Mouse (Mus musculus): Measurements from ENCODE around the gene Utrn.

Gene Utrn

DNA sequence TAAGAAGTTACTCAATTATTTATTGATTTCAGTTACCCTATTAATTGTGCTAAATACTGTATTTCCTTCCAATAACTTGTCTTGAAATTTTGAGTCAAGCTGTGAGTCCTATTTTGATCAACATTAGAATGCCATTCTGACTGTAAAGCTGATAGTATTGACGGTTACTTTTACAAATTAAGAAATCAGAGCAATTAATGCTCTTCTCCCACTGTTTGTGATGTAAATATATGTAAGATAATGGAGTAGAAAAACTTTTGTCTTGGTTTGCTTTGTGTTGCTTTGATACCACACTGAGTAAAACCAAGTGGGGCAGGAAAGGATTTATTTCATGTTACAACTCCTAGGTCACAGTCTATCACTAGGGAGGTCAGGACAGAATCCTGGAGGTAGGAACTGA is 327.4 kb downstream of the Utrn start:
- no peak for DNase-seq (ENCODE audit: low spot score in 2 of 2)

DNA sequence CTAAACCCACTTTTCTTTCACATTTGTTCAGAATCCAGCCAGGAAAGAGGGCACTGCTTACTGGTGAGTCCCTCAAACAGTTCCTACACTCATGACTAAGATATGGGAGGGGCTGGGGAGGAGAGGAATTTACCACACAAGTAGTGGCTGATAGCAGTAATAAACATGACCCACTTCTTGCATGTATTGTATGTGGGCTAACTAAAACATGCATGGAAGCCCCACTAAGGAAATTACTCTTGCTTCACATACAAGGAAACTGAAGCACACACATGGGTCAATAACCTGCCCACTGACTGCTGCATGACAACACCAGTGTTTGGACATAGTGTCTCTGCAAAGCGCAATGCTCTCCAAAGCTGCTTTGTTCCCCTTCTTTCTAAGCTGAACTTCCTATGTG is 333.9 kb downstream of the Utrn start:
- no peak for DNase-seq (ENCODE audit: low spot score in 2 of 2)

DNA sequence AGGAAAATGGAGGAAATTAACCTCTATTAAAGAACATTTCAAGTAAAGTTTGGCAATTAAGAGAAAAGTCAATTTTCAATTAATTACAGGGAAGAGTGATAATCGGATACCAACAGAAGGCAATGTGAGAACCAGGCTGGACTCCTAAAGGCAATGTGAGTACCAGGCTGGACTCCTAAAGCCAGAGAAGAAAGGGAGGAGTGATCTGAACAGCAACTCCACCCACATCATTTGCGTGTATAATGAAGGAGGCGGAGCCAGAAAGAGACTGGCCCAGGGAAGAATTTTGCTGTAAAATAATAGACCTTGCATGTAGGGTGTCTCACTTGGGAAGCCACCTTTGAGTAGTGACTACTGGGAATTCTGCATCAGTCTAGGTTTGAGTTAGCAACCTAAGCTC is 334.4 kb downstream of the Utrn start:
- no peak for DNase-seq (ENCODE audit: low spot score in 2 of 2)

DNA sequence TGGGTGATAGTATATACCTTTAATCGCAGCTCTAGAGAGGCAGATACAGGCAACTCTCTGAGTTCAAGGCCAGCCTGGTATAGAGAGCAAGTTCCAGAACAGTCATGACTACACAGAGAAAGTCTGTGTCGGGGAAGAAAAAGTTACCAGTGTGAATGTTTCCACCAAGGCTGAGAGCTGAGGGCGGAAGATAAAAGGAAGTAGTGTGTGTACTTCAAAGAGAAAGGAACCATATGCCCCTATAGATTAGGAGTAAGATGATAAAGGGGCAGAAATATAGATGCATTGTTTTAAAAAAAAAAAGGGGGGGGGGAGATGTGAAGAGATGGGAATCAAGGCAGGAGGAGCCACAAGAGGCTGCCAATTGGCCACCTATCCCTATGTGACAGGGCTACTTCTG is 334.9 kb downstream of the Utrn start:
- DNase-seq (ENCODE audit: low spot score in 2 of 2): no peak

DNA sequence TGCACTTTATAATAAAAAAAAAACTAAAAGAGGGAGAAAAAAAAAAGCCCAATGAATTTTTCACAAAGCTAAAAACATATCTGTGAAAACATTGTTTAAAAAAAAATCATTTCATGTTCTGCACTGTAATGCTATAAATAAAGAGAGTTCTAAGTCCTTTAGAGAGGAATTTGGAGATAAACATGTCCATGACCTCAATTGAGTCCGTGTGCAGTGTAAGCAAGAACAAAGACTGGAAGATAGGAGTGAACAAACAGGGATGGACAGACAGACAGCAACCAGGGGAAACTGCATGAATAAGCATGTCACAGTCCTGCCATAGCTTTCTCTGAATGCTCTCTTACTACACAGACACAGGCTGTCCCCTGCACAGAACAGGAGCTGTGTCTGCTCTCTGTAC is 347.1 kb downstream of the Utrn start:
- DNase-seq (ENCODE audit: low spot score in 2 of 2): no peak

DNA sequence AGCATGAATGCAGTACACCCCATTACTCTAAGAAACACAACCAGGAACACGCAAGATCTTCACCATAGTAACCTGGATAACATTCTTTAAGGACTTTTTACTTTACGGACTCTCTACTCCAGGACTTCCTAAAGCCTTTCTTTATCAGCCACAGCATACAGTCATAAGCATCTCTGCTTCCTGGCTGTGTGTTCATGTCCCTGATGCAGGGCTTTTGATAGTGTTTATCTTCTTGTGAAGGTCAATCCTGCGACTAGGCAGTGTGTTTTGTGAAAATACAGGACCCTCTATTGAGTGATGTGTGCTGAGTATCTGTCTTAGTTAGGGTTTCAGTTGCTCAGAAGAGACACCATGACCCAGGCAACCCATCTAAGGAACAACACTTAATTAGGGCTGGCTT is 351.0 kb downstream of the Utrn start:
- DNase-seq (ENCODE audit: low spot score in 2 of 2): no peak

DNA sequence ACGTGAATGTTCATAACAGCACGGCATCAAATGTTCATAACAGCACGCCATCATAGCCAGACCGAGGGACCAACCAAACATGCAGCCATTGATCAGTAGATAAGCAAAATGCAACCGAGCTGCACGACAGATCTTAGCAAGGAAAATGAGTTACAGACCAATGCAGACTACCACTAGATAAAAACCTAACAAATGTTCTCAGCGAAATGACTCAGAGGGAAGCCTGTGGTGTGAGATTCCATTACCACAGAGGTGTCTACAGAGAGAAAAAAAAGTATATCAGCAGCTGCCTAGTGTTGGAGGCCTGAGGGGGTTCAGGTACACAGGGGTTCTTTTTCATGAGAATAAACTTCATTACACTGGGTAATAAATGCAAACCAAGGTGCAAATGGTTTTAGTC is 363.6 kb downstream of the Utrn start:
- DNase-seq (ENCODE audit: low spot score in 2 of 2): no peak

DNA sequence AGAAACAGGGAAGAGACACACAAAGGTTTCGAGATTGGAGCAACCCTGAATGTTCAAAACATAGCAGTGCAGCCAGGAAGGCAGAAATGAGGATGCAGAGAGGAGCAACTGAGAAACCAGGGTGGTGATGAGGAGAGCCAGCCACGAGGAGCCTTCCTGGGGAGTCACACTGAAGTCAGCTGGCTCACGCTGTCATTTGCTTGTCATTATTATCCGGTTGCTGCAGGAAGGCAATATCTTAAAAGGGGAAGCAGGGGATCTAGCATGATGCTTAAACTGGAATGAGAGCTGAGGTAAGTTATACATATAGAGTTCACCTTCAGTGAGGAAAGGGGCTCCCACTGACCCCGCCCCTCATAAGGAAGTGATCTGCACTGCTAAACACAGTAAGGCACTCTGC is 368.7 kb downstream of the Utrn start:
- DNase-seq (ENCODE audit: low spot score in 2 of 2): no peak

DNA sequence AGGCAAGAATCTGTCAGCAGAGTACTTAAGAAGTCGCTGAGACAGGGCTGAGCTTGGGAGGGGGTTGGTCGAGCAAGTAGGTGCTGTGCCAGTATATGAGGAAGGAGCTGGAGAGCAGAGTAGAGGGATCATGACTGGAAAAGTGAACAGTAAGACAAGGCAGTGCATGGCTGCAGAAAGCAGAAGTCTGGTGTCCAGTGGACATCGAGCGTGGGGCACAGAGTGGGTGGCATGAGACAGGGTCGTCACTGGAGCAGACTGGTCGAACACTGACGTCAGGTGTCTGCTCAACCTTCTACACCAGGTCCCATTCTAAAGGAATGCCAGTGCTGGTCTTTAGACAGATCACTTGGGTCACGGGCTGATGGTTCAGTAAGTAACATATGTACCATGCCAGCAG is 371.6 kb downstream of the Utrn start:
- no peak for DNase-seq (ENCODE audit: low spot score in 2 of 2)

DNA sequence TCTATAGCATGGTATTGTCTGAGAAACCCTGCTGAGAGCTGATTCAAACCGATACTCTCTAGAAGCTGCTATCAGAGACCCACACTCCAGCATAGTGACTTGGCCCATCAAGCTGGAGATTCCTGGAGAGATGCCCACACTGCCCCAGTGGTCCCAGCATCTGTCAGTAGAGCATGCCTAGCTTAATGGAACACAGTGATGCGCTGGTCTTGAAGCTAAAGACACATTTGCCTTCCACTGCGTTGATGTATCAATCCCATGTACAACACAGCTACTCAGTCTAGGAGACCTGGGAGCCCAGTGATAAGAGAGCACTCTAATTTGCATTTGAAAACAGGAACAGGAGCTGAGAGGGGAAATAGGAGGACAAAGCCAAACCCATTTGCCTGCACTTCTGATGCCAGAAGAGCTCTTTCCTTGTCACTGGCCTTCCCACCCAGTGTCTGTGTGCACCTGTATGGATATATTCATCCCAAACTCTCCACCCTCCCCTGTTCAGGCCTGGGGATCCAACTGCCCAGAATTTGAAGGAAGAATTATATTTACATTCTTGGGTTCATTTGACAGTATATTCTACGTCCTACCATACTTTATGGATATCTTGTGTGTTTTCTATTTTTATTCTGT is 379.5 kb downstream of the Utrn start:
- no peak for DNase-seq (ENCODE audit: low spot score in 2 of 2)

DNA sequence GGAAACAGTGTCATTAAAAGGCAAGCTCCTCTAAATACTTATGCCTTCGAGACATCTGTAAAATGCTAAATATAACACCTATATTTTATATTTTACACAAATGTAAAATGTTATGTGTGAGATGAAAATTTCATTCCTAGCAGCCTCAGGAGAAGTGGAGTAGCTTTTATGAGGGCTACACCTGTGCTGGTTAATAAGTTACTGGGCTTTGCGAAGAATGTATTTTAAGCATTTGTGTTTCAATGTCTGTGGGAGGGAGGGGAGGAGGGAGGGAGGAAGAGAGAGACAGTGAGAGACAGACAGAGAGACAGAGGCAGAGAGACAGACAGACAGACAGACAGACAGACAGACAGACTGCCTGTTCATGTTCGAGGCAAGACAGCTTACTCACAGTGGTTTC is 380.6 kb downstream of the Utrn start:
- no peak for DNase-seq (ENCODE audit: low spot score in 2 of 2)

DNA sequence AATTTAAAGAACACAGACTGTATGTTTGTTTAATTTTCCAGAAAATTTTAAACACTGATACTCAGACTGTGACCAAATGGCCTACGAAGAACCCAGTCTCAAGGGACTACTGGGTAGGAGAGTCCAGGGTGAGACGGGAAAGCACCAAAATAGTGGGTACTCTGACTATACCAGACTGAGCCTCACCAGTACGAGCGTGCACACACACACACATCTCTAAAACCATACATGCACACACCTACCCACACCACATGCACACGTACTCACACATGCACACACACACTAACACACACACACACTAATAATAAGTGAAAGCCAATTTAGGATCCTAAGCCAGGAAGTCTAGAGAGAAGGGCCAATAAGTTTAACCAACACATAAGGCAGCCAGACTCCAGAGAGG is 381.0 kb downstream of the Utrn start:
- DNase-seq (ENCODE audit: low spot score in 2 of 2): no peak

DNA sequence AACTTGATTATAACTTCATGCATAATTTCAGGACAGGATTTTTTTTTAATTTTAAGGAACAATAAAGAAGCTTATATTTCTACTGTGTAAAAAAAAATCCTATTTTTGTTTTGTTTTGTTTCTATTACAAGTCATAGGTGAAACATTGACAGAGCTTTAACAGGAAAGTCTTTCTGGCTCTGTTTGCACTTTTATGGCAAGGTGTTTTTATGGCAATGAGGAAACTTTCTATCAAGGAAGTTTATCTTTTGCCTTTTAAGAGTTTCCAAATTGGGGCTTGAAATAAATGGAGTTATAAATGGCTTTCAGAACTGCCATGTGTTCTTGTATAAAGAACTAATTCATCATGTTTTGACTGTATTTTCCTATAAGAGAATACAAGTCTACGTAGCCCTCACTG is 385.7 kb downstream of the Utrn start:
- no peak for DNase-seq (ENCODE audit: low spot score in 2 of 2)

DNA sequence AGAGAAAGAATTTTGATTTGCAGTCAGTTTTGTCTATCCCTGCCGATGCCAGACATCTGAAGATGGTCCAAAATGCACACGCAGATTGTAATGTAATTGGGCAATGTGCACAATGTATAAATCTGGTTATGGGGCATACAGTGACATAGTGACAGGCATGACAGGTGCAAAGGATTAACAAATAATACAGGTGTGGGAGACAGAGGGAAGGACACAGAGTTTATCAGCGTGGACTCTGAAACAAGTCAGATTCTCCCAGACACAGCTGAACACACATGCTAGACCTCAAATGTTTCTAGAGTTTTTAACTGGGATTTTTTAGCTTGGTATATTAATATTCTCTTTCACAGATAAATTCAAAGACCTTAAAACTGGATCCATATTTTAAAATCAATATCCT is 386.2 kb downstream of the Utrn start:
- no peak for DNase-seq (ENCODE audit: low spot score in 2 of 2)

DNA sequence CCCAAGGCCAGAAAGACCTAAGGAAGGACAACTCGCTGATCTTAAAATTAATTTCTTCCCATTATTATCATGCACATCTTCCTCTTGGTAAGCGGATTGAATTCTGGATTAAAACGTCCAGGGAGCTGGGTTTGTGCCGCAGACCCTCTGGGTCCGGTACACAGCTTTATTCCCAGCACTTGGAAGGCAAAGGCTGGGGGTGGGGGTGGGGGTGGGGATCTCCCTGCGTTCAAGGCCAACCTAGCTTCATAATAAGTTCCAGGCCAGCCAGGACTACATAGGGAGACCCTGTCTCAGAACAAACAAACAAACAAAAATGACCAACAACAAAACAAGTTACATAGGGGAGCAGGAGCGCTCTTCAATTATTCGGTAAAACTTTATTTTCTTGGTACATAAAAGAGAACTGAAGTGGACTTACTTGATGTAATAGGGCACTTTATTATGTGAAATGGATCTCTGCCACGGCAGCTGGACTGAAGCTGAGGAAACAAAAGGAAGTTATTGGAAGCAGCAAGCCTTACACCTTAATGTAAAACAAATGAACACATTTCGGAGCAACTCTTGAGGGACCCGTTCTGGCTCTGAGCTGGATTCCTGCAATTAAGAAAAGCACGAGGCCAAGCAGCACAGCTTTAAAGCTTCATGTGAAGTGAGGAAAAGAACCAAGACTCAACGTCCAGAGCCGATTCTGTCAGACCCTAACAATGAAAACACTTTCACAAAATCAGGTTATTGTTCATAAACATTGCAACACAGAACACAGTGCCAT is 394.1 kb downstream of the Utrn start:
- no peak for DNase-seq (ENCODE audit: low spot score in 2 of 2)

DNA sequence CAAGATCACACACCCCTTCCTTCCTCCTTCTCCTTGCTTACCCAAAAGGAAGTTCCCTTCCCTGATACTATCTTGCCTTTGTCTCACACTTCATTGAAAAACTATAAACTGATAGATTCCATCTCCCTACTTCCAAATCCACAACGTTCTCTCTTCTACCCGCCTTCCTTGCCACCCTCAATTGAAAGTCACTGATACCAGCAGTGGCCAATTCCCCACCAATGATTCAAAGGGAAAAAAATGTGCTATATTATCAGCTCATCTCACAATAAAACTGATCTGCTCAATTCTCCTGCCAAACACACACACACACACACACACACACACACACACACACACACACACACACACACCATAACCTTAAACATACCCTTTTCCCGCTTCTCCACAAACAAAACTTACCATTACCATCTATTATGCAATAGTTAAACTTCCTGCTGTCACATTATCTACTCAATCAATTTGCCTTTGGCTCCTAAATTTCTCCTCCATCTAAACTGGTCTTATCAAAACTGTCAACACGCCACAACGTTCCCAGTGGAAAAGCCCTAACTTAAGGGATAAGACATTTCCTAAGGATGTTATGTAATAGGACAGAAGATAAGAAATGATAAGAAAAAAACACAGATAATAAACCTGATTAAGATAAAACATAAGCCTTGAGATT is 399.6 kb downstream of the Utrn start:
- DNase-seq (ENCODE audit: low spot score in 2 of 2): no peak

DNA sequence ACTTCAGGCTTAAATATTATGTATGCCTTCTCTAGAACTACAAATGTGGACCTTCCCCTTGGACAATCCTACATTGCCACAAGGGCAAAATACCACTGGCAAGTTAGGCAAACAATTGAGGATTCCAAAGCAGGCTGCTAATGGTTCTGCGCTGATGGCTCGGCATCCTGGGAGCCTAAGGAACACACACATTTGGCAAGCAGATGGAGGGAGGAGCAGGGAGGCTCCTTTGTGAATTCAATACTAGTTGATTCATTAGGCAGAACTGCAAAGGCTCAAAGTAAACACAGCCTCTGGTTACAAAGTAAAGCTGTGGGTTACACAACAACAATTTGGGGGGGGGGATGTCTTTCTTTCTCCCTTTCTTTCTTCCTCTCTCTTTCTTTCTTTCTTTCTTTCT is 401.6 kb downstream of the Utrn start:
- DNase-seq (ENCODE audit: low spot score in 2 of 2): no peak

DNA sequence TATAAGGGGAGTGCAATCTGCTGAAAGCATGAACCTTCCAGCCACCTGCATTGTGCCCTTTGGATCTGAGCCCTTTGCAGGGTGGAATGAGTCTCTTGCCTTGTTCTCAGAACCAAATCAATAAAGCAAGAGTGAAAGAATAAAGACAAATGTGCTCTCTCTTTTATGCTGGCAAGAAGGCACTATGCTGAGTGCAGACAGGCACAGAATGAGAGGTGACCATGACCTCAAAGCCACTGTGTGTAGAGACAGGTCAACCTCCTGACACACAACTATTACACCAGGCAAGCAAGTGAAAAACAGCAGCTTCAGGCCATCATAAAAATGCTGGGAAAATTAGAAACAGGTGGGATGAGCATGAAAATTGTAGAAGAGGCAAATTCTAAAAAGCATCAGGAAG is 408.2 kb downstream of the Utrn start:
- no peak for DNase-seq (ENCODE audit: low spot score in 2 of 2)

DNA sequence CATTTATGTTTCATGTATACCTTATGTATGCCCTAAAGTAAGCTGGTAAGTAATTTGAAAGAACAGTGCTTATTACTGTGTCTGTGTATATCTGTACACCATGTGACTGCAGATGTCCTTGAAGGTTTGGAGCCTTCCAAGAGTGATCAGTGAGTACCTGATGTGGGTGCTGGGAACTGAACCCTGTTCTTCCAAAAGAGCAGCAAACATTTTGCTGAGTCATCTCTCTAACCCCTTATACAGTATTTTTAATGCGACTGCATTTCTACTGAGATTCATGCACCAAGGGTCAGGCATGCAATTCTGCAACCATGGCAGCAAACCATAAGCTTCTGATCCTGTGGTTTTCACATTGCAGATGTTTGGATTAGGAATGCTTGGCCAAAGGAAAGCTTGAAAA is 412.3 kb downstream of the Utrn start:
- no peak for DNase-seq (ENCODE audit: low spot score in 2 of 2)

DNA sequence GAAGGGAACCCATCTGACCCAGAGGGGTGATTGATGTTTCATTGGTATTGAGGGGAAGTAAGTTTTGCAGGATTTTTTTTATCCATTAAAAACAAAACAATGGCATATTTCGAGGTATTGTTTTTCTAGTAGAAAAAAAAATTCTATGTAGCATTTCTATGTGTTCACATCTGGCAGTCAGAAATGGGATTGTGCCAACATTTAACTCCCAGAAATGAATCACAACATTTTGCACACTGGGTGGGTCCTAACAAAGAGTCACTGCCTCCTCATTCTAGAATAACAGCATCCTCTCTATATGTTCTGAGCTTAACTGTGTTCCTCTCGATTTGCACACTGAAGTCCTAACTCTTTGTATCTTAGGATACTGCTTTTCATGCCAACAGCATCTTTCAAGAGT is 416.5 kb downstream of the Utrn start:
- DNase-seq (ENCODE audit: low spot score in 2 of 2): no peak

DNA sequence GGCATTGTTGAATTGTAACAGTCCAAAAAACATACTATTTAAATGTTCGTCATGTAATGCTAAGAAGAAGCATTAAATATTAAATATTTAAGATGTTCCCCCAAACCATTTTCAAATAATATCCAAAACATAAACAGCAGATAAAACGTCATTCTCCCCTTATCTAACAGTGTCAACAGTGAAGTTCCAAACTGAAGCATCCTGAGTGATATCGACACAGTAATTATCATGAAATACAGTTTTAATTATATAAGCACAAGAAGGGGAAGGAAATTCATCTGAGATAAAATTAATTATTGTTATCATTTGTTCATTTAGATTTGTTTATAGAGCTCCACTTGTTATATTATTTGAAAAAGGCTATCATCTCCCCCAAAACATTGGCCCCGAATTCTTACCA is 425.0 kb downstream of the Utrn start:
- DNase-seq (ENCODE audit: low spot score in 2 of 2): no peak

DNA sequence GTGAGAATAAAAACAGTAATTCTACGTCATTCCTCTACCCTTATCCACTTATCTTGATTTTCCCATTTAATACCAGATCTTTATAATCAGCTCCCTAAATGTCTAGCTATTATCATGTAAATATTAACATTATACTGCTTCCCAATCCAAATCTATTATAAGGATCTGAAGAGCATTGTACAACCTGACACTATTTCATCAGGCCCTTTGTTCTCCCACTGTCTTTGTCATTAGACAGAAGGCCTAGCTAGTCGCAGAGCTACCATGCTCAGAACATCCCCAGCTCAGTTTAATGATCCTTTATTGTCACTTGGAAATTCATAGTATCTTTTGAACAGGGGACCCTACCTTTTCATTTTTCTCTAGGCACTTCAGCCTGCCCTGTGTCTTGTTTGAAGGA is 436.0 kb downstream of the Utrn start:
- DNase-seq (ENCODE audit: low spot score in 2 of 2): no peak

DNA sequence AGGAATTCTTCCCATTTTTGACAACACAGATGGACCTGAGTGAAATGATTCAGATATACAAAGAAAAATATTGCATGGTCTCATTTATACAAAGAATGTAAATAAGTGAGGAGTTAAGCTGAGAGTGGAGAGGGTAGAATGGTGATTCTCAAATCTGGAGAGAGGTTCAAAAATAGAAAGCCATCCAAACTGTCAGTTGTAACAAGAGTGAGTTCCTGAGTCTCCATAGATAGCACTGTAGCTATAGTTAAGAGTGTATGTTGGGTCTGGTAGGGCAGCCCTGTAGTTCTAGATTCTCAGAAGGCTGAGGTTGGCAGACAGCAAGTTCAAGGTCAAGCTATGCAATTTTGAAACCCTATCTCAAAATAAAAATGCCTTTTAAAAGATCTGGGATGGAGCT is 438.8 kb downstream of the Utrn start:
- DNase-seq (ENCODE audit: low spot score in 2 of 2): no peak

All from right cerebral cortex, adult 2 months (tissue).